Mouse (Mus musculus) G1E (cell line): ENCODE data around the gene Usf1.

Source experiments
- CTCF ChIP-seq: IDR thresholded peaks from 2 replicates; pipeline ENCODE4 v1.5.1; 2012; ENCODE audit warnings: low read depth, low read length, inconsistent platforms, mixed read lengths
- GATA1 ChIP-seq: IDR thresholded peaks from 2 replicates; pipeline ENCODE4 v1.6.1; 2012; ENCODE audit warnings: borderline replicate concordance, low read length, inconsistent platforms, mixed read lengths
- GATA2 ChIP-seq: IDR thresholded peaks from 2 replicates; pipeline ENCODE4 v1.6.1; 2012; ENCODE audit warnings: low read depth, low read length, inconsistent platforms, borderline replicate concordance
- POLR2AphosphoS5 ChIP-seq: IDR thresholded peaks from 2 replicates; pipeline ENCODE4 v1.6.1; 2012; ENCODE audit warnings: low read depth, low read length, inconsistent platforms; ENCODE audit not compliant: insufficient replicate concordance
- TAL1 ChIP-seq: conservative IDR thresholded peaks from 2 replicates; pipeline ENCODE4 v1.6.1; 2012; ENCODE audit warnings: low read depth, low read length, inconsistent platforms, mixed read lengths

DNA sequence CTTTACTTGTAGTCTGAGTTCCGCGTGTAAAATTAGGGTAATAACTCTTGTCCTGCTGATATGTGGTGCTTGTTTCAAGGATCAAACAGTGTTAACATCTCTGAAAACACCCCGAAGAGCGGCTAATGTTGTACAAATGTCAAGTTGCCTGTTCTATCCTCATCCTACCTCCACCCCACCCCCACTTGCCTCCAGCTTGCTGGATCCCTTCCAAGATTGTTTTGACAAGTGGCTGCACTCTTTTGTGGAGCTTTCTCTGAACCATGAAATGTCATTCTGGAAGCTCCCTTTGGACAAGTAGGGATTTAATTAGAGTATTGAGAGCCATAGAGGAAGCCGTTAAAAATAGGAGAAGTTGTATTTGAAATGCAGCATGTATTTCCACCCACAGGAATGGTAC is 48.7 kb downstream of the Usf1 start:
- TF ChIP-seq GATA1, result no peak
- TF ChIP-seq CTCF, result no peak
- no peak for TF ChIP-seq TAL1
- TF ChIP-seq POLR2AphosphoS5, result no peak
- TF ChIP-seq GATA2, result no peak
